Mouse (Mus musculus): ENCODE data around the gene Inka2. TPM values are rescaled to one million over a fixed set of nuclear protein-coding genes. Genes with fewer than 3 reads are reported as not detected.

The Inka2 gene
- 3.2 and 3.9 TPM in 2 replicates for polyA plus RNA-seq (2015; fragmentation: Nextera tagmentation; extraction: Ambion mirVana)

DNA sequence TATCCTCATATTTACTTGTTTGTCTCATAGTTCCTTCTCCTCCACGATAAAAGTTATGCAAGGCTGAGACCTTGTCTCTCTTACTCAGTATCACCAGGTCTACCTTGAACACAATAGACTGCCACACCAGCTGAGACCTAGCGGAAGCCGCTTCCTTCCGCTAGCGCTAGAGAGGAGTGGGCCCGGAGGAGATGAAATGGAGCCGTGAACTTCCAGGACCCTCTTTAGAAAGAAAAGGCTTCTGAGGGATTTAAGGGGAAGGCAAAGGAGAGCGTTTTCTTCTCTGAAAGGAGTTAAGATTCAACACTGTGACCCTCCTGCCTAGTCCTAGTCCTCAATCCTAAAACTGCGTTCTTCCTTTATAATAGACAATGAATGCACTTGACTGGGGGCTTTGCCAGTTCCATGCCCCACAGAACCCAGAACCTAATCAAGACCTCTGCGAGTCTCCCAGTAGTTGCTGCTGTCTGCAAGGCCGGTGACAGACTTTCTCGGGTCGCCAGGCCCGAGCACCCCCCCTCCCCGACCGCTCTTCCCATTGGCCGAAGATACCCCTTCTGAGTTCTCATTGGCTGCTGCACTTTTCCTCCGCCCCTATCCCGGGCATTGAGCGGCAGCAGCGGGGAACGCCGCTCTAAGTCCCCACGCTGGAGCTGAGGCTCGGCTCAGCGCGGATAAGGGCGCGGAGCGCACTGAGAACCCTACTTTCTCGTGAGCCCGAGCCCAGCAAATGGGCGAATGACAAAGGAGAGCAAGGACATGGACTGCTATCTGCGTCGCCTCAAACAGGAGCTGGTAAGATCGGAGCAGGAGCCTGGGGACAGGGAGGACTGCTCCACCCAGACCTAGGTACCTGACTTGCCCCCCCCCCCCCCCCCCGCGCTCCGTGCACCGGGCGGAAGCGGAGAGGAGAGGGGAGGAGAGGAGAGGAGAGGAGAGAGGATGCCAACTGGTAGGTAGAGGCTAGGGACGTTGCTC, at the start of gene Inka2:
Gene Inka2, plus strand, starts transcription at position 569 of the 978 bp plus-strand sequence.
- Histone ChIP-seq H3K4me2 (ENCODE audit: low read length) (peak within 1 kb of the TSS; percentile 98), H3K36me3 (ENCODE audit: control insufficient read depth, insufficient read depth) (no peaks in the 10 kb centered on the region), H3K27ac (ENCODE audit: low read length) (peak within 1 kb of the TSS; percentile 70), H3K27me3 (replicated peaks; ENCODE audit: control insufficient read depth, insufficient read depth, low read length) (no peaks in the 10 kb centered on the region), H3K9ac (replicated peaks; ENCODE audit: low read depth, low read length) (peak within 1 kb of the TSS; percentile 56), H3K4me1 (replicated peaks; ENCODE audit: control insufficient read depth, insufficient read depth, low read length) (peaks cover 18% of the 10 kb centered on the region), H3K4me3 (replicated peaks; ENCODE audit: low read length) (peak within 1 kb of the TSS; percentile 51), H3K9me3 (ENCODE audit: control insufficient read depth, low read length) (no peaks in the 10 kb centered on the region)
- ATAC-seq, result peak; percentile 98
- 3% methylated on average over 40 of the region's 43 CpGs for WGBS

- no peaks in the 10 kb centered on the region for H3K9me3 ChIP-seq (ENCODE audit: control insufficient read depth, low read length)
- WGBS, result 92% methylated on average over 11 of the region's 11 CpGs
- ATAC-seq, result no peak
- no peak overlapping the region for H3K27ac ChIP-seq (ENCODE audit: low read length)
- H3K4me3 ChIP-seq (replicated peaks; ENCODE audit: low read length), result no peak overlapping the region
- peaks cover 5% of the 10 kb centered on the region for H3K4me1 ChIP-seq (replicated peaks; ENCODE audit: control insufficient read depth, insufficient read depth, low read length)
- no peaks in the 10 kb centered on the region for H3K27me3 ChIP-seq (replicated peaks; ENCODE audit: control insufficient read depth, insufficient read depth, low read length)
- no peaks in the 10 kb centered on the region for H3K36me3 ChIP-seq (ENCODE audit: control insufficient read depth, insufficient read depth)
- no peak overlapping the region for H3K9ac ChIP-seq (replicated peaks; ENCODE audit: low read depth, low read length)
- H3K4me2 ChIP-seq (ENCODE audit: low read length), result no peak overlapping the region
Observed at GRCm38 (mm10) chr3:105655031-105655585, 49.3 kb upstream of the Inka2 start.

DNA sequence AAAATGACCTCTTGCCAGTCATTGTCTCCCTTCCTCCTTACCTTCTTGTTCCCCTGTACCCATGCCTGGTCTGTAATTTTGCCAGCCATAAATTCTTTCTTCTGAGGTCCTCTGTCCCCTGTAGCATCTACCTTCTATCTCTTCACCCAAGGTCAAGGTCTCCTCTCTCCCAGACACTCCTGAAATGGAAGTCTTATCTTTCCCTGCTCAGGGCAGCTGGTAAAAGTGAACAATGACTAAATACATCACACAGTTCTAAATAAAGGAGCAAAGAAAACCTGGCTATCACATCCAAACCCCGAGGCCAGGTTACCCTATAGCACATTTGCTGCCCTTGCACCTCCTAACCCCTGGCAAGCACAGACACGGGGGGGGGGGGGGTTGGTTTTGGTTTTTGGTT, 43.9 kb upstream of the Inka2 start:
- Histone ChIP-seq H3K4me2 (ENCODE audit: low read length) (no peak overlapping the region), H3K9me3 (ENCODE audit: control insufficient read depth, low read length) (no peaks in the 10 kb centered on the region), H3K4me1 (replicated peaks; ENCODE audit: control insufficient read depth, insufficient read depth, low read length) (no peaks in the 10 kb centered on the region), H3K9ac (replicated peaks; ENCODE audit: low read depth, low read length) (no peak overlapping the region), H3K36me3 (ENCODE audit: control insufficient read depth, insufficient read depth) (no peaks in the 10 kb centered on the region), H3K4me3 (replicated peaks; ENCODE audit: low read length) (no peak overlapping the region), H3K27me3 (replicated peaks; ENCODE audit: control insufficient read depth, insufficient read depth, low read length) (no peaks in the 10 kb centered on the region), H3K27ac (ENCODE audit: low read length) (no peak overlapping the region)
- no peak for ATAC-seq
- WGBS, result 69% methylated on average over 2 of the region's 2 CpGs

DNA sequence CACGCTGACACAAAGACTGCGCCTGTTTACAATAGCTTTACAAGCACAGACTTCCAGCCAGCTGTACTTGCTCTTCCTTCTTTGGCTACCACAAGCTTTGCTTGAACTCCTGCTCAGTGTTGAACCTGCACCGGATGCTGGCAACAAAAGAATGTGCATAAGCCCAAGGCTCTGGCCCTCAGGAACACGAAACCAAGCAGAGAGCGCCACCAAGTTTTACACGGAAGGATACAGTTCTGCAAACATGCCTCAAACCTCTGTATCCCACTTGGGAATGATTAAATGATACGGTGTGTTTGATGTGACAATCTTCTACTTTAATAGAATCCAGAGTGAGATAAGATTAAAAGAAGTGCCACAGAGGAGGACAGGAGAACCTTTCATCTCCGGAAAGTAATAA, 41.4 kb upstream of the Inka2 start:
- no peak overlapping the region for H3K27ac ChIP-seq (ENCODE audit: low read length)
- no peaks in the 10 kb centered on the region for H3K9me3 ChIP-seq (ENCODE audit: control insufficient read depth, low read length)
- WGBS, result 76% methylated on average over 8 of the region's 8 CpGs
- H3K36me3 ChIP-seq (ENCODE audit: control insufficient read depth, insufficient read depth), result no peaks in the 10 kb centered on the region
- no peak overlapping the region for H3K4me3 ChIP-seq (replicated peaks; ENCODE audit: low read length)
- no peak overlapping the region for H3K9ac ChIP-seq (replicated peaks; ENCODE audit: low read depth, low read length)
- ATAC-seq, result no peak
- H3K4me1 ChIP-seq (replicated peaks; ENCODE audit: control insufficient read depth, insufficient read depth, low read length), result no peaks in the 10 kb centered on the region
- no peaks in the 10 kb centered on the region for H3K27me3 ChIP-seq (replicated peaks; ENCODE audit: control insufficient read depth, insufficient read depth, low read length)
- H3K4me2 ChIP-seq (ENCODE audit: low read length), result no peak overlapping the region

GRCm38 (mm10) chr3:105665105-105665765, 39.2 kb upstream of the Inka2 start:
- WGBS, result 89% methylated on average over 9 of the region's 9 CpGs
- no peak for ATAC-seq
- Histone ChIP-seq H3K4me1 (replicated peaks; ENCODE audit: control insufficient read depth, insufficient read depth, low read length) (no peaks in the 10 kb centered on the region), H3K36me3 (ENCODE audit: control insufficient read depth, insufficient read depth) (no peaks in the 10 kb centered on the region; the same call in 1 of the 2 replicates), H3K27ac (ENCODE audit: low read length) (no peak overlapping the region), H3K4me3 (replicated peaks; ENCODE audit: low read length) (no peak overlapping the region), H3K27me3 (replicated peaks; ENCODE audit: control insufficient read depth, insufficient read depth, low read length) (no peaks in the 10 kb centered on the region), H3K9me3 (ENCODE audit: control insufficient read depth, low read length) (no peaks in the 10 kb centered on the region), H3K9ac (replicated peaks; ENCODE audit: low read depth, low read length) (no peak overlapping the region), H3K4me2 (ENCODE audit: low read length) (no peak overlapping the region)

- Histone ChIP-seq H3K4me1 (replicated peaks; ENCODE audit: control insufficient read depth, insufficient read depth, low read length) (no peaks in the 10 kb centered on the region), H3K9ac (replicated peaks; ENCODE audit: low read depth, low read length) (no peak overlapping the region), H3K27me3 (replicated peaks; ENCODE audit: control insufficient read depth, insufficient read depth, low read length) (no peaks in the 10 kb centered on the region), H3K4me3 (replicated peaks; ENCODE audit: low read length) (no peak overlapping the region), H3K4me2 (ENCODE audit: low read length) (no peak overlapping the region), H3K27ac (ENCODE audit: low read length) (no peak overlapping the region), H3K9me3 (ENCODE audit: control insufficient read depth, low read length) (no peaks in the 10 kb centered on the region), H3K36me3 (ENCODE audit: control insufficient read depth, insufficient read depth) (no peaks in the 10 kb centered on the region; the same call in 1 of the 2 replicates)
- 66% methylated on average over 4 of the region's 4 CpGs for WGBS
- ATAC-seq, result no peak
Observed at GRCm38 (mm10) chr3:105666996-105667523, 37.3 kb upstream of the Inka2 start.

GRCm38 (mm10) chr3:105668161-105668560, 36.2 kb upstream of the Inka2 start:
- Histone ChIP-seq H3K4me2 (ENCODE audit: low read length) (no peak overlapping the region), H3K36me3 (ENCODE audit: control insufficient read depth, insufficient read depth) (no peaks in the 10 kb centered on the region; the same call in 1 of the 2 replicates), H3K27ac (ENCODE audit: low read length) (no peak overlapping the region), H3K9ac (replicated peaks; ENCODE audit: low read depth, low read length) (no peak overlapping the region), H3K27me3 (replicated peaks; ENCODE audit: control insufficient read depth, insufficient read depth, low read length) (no peaks in the 10 kb centered on the region), H3K4me1 (replicated peaks; ENCODE audit: control insufficient read depth, insufficient read depth, low read length) (no peaks in the 10 kb centered on the region), H3K9me3 (ENCODE audit: control insufficient read depth, low read length) (no peaks in the 10 kb centered on the region), H3K4me3 (replicated peaks; ENCODE audit: low read length) (no peak overlapping the region)
- ATAC-seq, result no peak
- WGBS, result 48% methylated on average over 9 of the region's 9 CpGs

GRCm38 (mm10) chr3:105669776-105670175, 34.6 kb upstream of the Inka2 start:
- no peaks in the 10 kb centered on the region; the same call in 1 of the 2 replicates for H3K36me3 ChIP-seq (ENCODE audit: control insufficient read depth, insufficient read depth)
- WGBS, result 88% methylated on average over 3 of the region's 3 CpGs
- no peaks in the 10 kb centered on the region for H3K9me3 ChIP-seq (ENCODE audit: control insufficient read depth, low read length)
- H3K4me3 ChIP-seq (replicated peaks; ENCODE audit: low read length), result no peak overlapping the region
- H3K4me1 ChIP-seq (replicated peaks; ENCODE audit: control insufficient read depth, insufficient read depth, low read length), result no peaks in the 10 kb centered on the region
- H3K27me3 ChIP-seq (replicated peaks; ENCODE audit: control insufficient read depth, insufficient read depth, low read length), result no peaks in the 10 kb centered on the region
- no peak for ATAC-seq
- no peak overlapping the region for H3K27ac ChIP-seq (ENCODE audit: low read length)
- H3K4me2 ChIP-seq (ENCODE audit: low read length), result no peak overlapping the region
- no peak overlapping the region for H3K9ac ChIP-seq (replicated peaks; ENCODE audit: low read depth, low read length)

GRCm38 (mm10) chr3:105670801-105671200, 33.6 kb upstream of the Inka2 start:
- ATAC-seq, result no peak
- Histone ChIP-seq H3K9me3 (ENCODE audit: control insufficient read depth, low read length) (no peaks in the 10 kb centered on the region), H3K27ac (ENCODE audit: low read length) (no peak overlapping the region), H3K9ac (replicated peaks; ENCODE audit: low read depth, low read length) (no peak overlapping the region), H3K4me3 (replicated peaks; ENCODE audit: low read length) (no peak overlapping the region), H3K4me2 (ENCODE audit: low read length) (no peak overlapping the region), H3K27me3 (replicated peaks; ENCODE audit: control insufficient read depth, insufficient read depth, low read length) (no peaks in the 10 kb centered on the region), H3K36me3 (ENCODE audit: control insufficient read depth, insufficient read depth) (no peaks in the 10 kb centered on the region; the same call in 1 of the 2 replicates), H3K4me1 (replicated peaks; ENCODE audit: control insufficient read depth, insufficient read depth, low read length) (no peaks in the 10 kb centered on the region)
- whole genome bisulfite sequencing, result 91% methylated on average over 1 of the region's 1 CpGs

All from forebrain, embryonic 16.5 days (tissue).